Mouse (Mus musculus) left cerebral cortex, adult 11 months (tissue): ENCODE measurements around the gene A630089N07Rik.

Source experiments
- DNase-seq: peaks from one replicate; pipeline ENCODE4 v3.0.0; 2022; ENCODE audit warnings: low spot score

The A630089N07Rik gene

GRCm38 (mm10) chr16:97962151-97962948 lies 119.9 kb downstream of the A630089N07Rik start, which contains the start of the genes C2cd2 and Zbtb21:
C2cd2 (minus strand) TSS chr16:97962598.
Zbtb21 (minus strand) TSS chr16:97962622.
- DNase-seq: peak; percentile 96

GRCm38 (mm10) chr16:97961381-97962150 lies 120.7 kb downstream of the A630089N07Rik start:
- no peak for DNase-seq

GRCm38 (mm10) chr16:97960348-97960747 lies 121.9 kb downstream of the A630089N07Rik start:
- DNase-seq: no peak

GRCm38 (mm10) chr16:97958401-97958973 lies 123.8 kb downstream of the A630089N07Rik start:
- DNase-seq: no peak

GRCm38 (mm10) chr16:97957626-97958025 lies 124.6 kb downstream of the A630089N07Rik start:
- DNase-seq: no peak

- DNase-seq: no peak
These were observed 126.2 kb downstream of the A630089N07Rik start for GRCm38 (mm10) chr16:97956011-97956410.

- no peak for DNase-seq
These were observed 128.9 kb downstream of the A630089N07Rik start for GRCm38 (mm10) chr16:97953300-97953699.

GRCm38 (mm10) chr16:97952801-97953200 lies 129.4 kb downstream of the A630089N07Rik start:
- DNase-seq: no peak

GRCm38 (mm10) chr16:97952371-97952770 lies 129.9 kb downstream of the A630089N07Rik start:
- no peak for DNase-seq
